Mouse (Mus musculus) G1E (cell line): ENCODE data around the gene Pla2g6.

ENCODE experiments used
- CTCF ChIP-seq: IDR thresholded peaks from 2 replicates; pipeline ENCODE4 v1.5.1; 2012; ENCODE audit warnings: low read depth, low read length, inconsistent platforms, mixed read lengths
- GATA1 ChIP-seq: IDR thresholded peaks from 2 replicates; pipeline ENCODE4 v1.6.1; 2012; ENCODE audit warnings: borderline replicate concordance, low read length, inconsistent platforms, mixed read lengths
- GATA2 ChIP-seq: IDR thresholded peaks from 2 replicates; pipeline ENCODE4 v1.6.1; 2012; ENCODE audit warnings: low read depth, low read length, inconsistent platforms, borderline replicate concordance
- POLR2AphosphoS5 ChIP-seq: IDR thresholded peaks from 2 replicates; pipeline ENCODE4 v1.6.1; 2012; ENCODE audit warnings: low read depth, low read length, inconsistent platforms; ENCODE audit not compliant: insufficient replicate concordance
- TAL1 ChIP-seq: conservative IDR thresholded peaks from 2 replicates; pipeline ENCODE4 v1.6.1; 2012; ENCODE audit warnings: low read depth, low read length, inconsistent platforms, mixed read lengths

GRCm38 (mm10) chr15:79252580-79252979, 75.6 kb downstream of the Pla2g6 start:
- no peak for TF ChIP-seq GATA1
- no peak for TF ChIP-seq CTCF
- no peak for TF ChIP-seq TAL1
- TF ChIP-seq POLR2AphosphoS5: no peak
- TF ChIP-seq GATA2: no peak
